Mouse (Mus musculus): ENCODE results near the gene Gm3468.
"Not testable (repeated sequence)": the region's sequence is repeated elsewhere in the genome, so short reads cannot be mapped to it uniquely, and the experiment has no call there.

Gm3468 gene

DNA sequence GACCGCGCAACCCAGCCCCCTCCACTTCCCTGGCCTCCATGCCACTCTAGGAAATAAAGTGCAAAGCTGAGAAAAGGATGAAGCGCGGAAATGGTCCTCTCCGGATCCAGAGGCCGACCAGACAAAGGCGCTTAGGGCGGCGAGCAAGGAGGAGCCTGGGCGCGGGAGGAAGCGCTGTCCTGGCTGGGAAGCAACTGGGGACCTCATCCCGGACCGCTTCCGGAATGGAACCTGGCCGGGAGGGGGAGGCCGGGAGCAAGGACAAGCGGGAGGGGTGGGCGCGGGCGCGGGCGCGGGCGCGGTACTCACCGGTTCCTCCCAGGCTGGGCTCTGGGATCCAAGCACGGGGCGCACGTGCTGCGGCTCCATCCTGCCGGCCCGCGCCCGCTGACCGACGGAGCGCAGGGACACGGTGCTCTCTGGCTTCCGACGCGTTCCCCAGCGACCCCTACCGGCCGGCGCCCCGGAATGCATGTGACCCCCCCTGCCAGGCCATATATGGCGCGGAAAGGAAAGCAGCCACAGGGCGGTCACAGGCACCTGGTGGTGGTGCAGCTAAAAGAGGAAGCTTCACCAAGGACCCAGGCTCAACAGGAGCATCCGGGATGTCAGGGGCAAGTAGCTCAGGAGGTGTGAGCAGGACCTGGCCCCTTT is at the start of gene Gm3468:
Gm3468 (minus strand) TSS at position 394 of the 654 bp plus-strand sequence.
- DNase-seq (ENCODE audit: low spot score): not testable (repeated sequence)

DNA sequence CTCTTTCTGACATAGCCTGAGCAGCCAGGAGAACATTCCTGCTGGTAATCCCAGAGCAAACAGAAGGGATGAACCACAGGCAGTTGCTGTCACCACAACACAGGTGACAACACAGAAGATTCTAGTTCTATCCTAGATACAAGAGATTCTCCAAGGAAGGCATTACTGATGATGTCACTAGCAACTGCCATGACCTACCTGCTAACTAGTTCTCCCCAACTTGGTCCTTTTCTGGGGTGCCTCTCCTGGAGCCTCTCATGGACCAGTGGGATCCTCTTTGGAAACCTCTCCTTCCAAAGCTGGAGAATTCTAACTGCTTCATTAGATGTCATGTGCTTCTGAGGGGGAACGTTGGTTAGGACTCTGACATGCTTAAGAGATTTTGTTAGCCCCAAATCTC is 17.2 kb upstream of the Gm3468 start, which contains the start of gene Gm3476:
Gm3476 (minus strand) TSS at position 101 of the 400 bp plus-strand sequence.
- DNase-seq (ENCODE audit: low spot score): not testable (repeated sequence)

DNA sequence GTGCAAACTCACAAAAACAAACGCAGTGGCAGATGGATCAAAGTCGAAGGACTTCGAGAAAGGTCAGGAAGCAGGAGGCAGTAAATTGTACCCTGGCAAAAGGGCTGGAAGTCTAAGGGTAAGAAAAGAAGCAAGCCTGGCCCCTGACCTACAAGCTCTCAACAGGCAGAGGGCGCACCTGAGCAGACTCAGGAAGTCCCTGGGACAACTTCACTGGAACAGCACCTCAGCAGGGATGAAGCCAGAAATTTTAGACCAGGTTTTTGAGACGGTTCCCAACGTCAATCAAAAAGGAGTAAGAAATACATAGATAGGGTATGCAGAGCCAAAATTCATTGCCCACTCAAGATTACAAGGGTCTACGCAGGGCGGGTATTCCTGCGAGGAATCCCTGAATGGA is 965 bp downstream of the Gm3468 start:
- not testable (repeated sequence) for DNase-seq (ENCODE audit: low spot score)

DNA sequence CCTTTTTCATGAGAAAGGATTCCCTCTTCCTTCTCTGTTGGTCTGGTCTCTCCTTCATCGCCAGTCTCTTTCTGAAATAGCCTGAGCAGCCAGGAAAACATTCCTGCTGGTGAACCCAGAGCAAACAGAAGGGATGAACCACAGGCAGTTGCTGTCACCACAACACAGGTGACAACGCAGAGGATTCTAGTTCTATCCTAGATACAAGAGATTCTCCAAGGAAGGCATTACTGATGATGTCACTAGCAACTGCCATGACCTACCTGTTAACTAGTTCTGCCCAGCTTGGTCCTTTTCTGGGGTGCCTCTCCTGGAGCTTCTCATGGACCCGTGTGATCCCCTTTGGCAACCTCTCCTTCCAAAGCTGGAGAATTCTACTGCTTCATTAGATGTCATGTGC is 14.6 kb downstream of the Gm3468 start, which contains the start of gene Gm8206:
Gm8206 (minus strand) TSS at position 101 of the 400 bp plus-strand sequence.
- DNase-seq (ENCODE audit: low spot score): not testable (repeated sequence)

DNA sequence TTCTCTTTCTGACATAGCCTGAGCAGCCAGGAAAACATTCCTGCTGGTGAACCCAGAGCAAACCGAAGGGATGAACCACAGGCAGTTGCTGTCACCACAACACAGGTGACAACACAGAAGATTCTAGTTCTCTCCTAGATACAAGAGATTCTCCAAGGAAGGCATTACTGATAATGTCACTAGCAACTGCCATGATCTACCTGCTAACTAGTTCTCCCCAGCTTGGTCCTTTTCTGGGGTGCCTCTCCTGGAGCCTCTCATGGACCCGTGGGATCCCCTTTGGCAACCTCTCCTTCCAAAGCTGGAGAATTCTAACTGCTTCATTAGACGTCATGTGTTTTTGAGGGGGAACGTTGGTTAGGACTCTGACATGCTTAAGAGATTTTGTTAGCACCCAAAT is 50.3 kb downstream of the Gm3468 start, which contains the start of gene Gm6337:
Gm6337 (minus strand) TSS at position 101 of the 400 bp plus-strand sequence.
- not testable (repeated sequence) for DNase-seq (ENCODE audit: low spot score)
